Mouse (Mus musculus): Measurements from ENCODE around the gene Amhr2.

The Amhr2 gene

GRCm38 (mm10) chr15:102421437-102421836 lies 23.7 kb upstream of the Amhr2 start:
- CTCF ChIA-PET = interaction anchor here (0.6 to 2.3 kb wide), 2 partner anchors 16 to 40 kb away, joined by 3 to 12 read pairs; no protein-coding TSS in a partner anchor

GRCm38 (mm10) chr15:102423602-102424240 lies 21.4 kb upstream of the Amhr2 start:
- CTCF ChIA-PET = no interaction called here

GRCm38 (mm10) chr15:102424657-102425056 lies 20.5 kb upstream of the Amhr2 start:
- CTCF ChIA-PET = no interaction called here

DNA sequence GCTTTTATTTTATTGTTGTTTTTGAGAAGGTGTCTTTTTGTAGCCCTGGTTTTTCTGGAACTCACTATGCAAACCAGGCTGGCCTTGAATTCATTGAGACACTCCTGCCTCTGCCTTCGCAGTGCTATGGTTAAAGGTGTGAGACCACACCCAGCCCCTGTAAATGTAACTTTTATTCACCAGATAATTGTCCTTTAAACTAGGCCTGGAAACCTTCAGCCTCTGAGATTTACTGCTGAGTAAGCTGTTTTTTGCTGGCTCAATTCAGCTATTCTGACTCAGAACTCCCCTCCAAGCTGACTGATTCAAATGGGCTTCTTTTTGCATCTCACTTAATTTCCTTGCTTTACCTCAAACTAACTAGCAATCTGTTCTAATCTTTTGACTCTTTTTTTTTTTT lies 18.2 kb upstream of the Amhr2 start:
- CTCF ChIA-PET = interaction anchor here (0.7 to 1.2 kb wide), 2 partner anchors 22 to 28 kb away, joined by 3 to 8 read pairs; no protein-coding TSS in a partner anchor

- CTCF ChIA-PET = no interaction called here
Measured at GRCm38 (mm10) chr15:102432046-102432445, 13.1 kb upstream of the Amhr2 start.

- CTCF ChIA-PET = interaction anchor here (0.6 kb wide), 1 partner anchor 13 kb away, joined by 5 read pairs; no protein-coding TSS in a partner anchor
Measured at GRCm38 (mm10) chr15:102433173-102433572, 12.0 kb upstream of the Amhr2 start.

GRCm38 (mm10) chr15:102442490-102442889 lies 2.7 kb upstream of the Amhr2 start:
- CTCF ChIA-PET = no interaction called here

- CTCF ChIA-PET = interaction anchor here (0.6 kb wide), 1 partner anchor 29 kb away, joined by 5 read pairs; no protein-coding TSS in a partner anchor
Measured at GRCm38 (mm10) chr15:102446448-102446847, 1.3 kb downstream of the Amhr2 start.

DNA sequence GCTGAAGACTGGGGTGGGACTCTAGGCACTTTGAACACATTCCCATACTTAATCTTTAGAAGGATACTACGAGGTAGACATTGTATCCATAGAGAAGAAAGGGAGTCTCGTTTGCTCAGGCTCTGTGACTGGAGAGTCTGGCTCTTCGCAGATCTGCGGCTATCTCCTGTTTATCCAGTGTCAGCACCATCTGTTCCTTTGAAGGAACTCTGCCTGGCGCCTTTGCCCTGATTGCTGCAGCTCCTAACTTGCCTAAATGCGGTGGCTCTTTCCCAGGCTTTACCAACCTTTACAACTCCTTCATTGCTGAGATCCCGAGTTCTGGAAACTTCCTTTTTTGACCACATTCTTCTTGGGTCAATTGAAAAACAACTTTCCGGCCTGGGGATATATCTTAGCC lies 4.2 kb downstream of the Amhr2 start:
- CTCF ChIA-PET = no interaction called here

DNA sequence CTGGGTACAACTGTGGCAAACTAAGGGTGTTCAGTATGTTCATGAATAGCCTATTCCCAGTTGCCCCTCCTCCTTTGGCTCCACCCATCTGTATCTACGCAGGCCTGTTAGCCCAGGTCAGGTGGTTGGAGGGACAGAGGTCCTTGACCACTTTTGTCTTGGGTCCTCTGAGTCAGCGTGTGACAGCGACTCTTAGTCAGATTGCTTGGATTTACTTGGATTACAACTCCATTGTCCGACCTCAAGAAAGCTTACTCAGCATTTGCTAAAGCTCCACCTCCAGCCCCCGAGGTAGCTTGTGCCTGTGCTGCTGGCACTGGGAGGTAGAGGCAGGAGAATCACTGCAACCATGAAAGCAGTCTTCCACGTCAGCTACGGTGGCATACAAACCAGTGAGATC lies 5.8 kb downstream of the Amhr2 start:
- CTCF ChIA-PET = interaction anchor here (0.7 kb wide), 1 partner anchor 23 kb away, joined by 6 read pairs; no protein-coding TSS in a partner anchor

- CTCF ChIA-PET = no interaction called here
Measured at GRCm38 (mm10) chr15:102451666-102452430, 6.7 kb downstream of the Amhr2 start.

DNA sequence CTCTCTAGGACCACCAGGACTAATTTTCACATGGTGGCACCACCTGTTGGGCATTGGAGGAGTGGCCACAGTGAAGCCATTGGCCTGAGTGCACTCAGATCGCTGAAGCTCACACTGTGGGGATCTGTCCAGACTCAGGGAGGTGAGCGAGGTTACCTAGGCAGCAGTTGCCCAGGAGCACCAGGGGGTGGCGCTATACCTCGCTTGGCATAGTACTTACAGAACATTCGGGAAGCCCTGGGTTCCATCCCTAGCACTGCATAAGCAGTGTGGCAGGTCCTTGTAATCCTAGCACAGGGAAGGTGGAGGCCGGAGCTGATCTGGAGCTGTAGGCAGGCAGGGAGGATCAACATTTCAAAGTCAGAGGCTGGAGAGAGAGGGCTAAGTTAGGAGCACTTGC lies 10.8 kb downstream of the Amhr2 start:
- CTCF ChIA-PET = no interaction called here

GRCm38 (mm10) chr15:102458050-102458736 lies 13.0 kb downstream of the Amhr2 start:
- CTCF ChIA-PET = interaction anchor here (0.7 kb wide), 2 partner anchors 46 to 383 kb away, joined by 4 to 9 read pairs; no protein-coding TSS in a partner anchor

DNA sequence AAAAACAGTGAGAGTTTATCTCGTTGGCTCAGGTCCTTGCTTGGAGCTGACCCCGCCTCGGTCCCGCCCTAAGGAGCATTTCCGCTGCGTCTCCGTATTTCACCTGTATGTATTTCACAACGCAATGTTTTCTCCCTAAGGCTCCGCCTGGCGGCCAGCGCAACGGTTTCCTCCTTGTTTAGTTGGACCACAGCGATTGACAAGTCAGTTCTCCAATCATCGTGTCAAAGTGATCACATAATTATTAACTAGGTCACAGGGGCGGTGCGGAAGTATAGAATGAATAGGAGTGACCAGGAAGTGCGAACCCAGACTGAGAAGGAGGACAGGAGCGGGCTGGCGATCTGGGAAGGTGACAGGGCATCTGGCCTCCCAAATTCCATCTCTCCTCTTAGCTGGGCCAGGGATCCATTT lies 13.7 kb downstream of the Amhr2 start, which contains the start of gene Prr13:
Prr13 (plus strand) TSS at position 125 of the 414 bp plus-strand sequence.
- CTCF ChIA-PET = interaction anchor here (0.5 to 1.2 kb wide), 4 partner anchors 46 to 167 kb away, joined by 3 to 5 read pairs (median 4); partner anchors contain the start of gene Atf7

- CTCF ChIA-PET = interaction anchor here (0.5 to 1.2 kb wide), 3 partner anchors 70 to 166 kb away, joined by 3 to 5 read pairs (median 4); partner anchors contain the start of gene Atf7
Measured at GRCm38 (mm10) chr15:102459381-102459780, 14.2 kb downstream of the Amhr2 start.

DNA sequence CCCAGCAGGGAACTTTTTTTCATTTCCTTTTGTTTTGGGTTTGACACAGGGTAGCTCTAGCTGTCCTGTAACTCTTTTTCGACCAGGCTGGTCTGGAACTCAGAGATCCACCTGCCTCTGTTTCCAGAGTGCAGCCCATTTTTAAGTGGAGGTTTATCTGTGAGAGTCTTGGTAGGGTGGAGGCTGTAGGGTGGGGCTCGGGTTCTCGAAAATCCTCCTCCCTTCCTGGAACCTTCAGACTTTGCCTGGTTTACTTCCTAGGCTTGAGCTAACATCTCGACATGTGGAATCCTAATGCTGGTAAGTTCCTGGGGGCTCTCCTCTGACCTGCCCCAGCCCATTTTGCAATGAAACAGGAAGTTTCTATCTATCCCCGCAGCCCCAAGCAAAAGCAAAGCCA lies 14.7 kb downstream of the Amhr2 start:
- CTCF ChIA-PET = interaction anchor here (1.2 kb wide), 1 partner anchor 166 kb away, joined by 4 read pairs; the partner anchor contains the start of gene Atf7

- CTCF ChIA-PET = no interaction called here
Measured at GRCm38 (mm10) chr15:102460409-102460808, 15.2 kb downstream of the Amhr2 start.

DNA sequence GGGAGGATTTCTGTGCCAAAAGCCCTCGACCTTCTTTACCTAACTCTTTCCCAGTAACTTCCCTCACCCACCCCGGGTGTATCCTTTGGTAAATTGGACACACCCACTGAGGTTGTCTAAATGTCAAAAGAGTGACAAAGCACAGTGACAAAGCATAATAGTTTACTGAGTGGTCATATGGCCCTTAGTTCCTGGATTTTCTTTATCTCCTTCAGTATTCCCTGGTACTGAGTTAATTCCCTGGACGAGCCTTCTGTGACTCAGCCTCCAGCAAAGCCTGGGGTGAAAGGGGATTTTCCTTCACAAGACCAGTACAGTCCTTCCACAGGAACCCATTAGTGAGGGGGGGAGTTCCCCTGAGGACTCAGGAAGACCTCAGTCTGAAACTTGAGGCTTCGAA lies 15.8 kb downstream of the Amhr2 start:
- CTCF ChIA-PET = no interaction called here

- CTCF ChIA-PET = no interaction called here
Measured at GRCm38 (mm10) chr15:102461430-102462075, 16.4 kb downstream of the Amhr2 start.

GRCm38 (mm10) chr15:102463666-102464065 lies 18.5 kb downstream of the Amhr2 start:
- CTCF ChIA-PET = interaction anchor here (0.8 kb wide), 1 partner anchor 59 kb away, joined by 4 read pairs; no protein-coding TSS in a partner anchor

- CTCF ChIA-PET = interaction anchor here (0.6 kb wide), 1 partner anchor 57 kb away, joined by 4 read pairs; no protein-coding TSS in a partner anchor
Measured at GRCm38 (mm10) chr15:102468675-102469370, 23.7 kb downstream of the Amhr2 start.
